Mouse (Mus musculus): ENCODE measurements at regions not wholly inside any gene's neighbourhood (a gene's known extent, or its start where the extent isn't known, plus 50 kb on each side); places are given as distances from the start of the nearest gene placed in this dataset.
A peak's percentile ranks its signal among the peaks of the same experiment; 100 is the strongest.

DNA sequence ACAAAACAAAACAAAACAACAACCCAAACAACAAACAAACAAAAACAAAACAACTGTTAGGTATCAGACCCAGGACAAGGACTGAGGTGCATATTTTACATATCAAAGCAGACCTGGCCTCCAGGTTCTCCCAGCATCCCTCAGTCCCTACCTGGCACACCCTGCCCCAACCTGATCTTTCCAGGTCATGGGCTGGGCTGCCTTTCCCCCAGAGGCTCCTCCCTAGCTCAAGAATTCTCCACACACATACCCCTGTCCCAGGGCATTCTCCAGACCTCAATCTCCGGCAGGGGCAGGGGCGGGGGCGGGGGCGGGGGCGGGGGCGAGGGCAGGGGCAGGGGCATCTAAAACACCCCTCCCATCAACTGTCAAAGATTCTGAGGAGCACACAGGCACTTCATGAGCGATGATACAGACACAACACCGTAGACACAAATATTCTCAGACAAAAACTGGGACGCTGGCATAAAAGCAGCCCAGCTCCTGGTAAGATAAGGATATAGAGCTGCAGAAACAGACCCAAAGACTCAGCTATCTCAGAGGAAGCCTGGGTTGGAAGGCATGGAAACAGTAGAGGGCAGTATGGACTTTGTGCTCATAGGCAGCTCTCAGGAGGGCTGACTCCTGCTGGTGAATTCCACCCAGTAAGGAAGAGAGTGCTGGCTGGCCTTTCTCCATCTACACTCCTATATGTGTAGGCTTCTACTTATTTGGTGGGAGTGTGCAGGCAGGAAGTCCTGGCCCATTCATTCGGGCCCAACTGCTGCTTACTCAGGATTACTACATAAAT, 337.7 kb upstream of the Nr5a2 start:
- DNase-seq, result no peak

DNA sequence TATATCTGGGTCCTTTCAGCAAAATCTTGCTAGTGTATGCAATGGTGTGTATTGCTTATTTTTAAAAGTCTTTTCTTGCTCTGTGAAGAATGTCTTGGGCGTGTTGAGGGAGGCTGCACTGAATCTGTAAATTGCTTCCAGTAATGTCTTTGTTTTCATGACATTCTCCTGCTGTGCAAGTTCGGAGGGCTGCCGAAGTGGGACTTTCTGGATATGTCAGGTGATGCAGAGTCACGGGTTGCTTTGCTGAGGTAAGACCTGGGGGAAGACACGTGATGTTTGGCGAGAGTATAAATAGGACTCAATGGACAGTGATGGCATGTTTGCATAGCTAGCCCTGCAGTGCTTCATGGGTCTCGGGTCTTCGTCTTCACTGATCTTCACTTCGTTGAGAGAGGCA, 329.2 kb upstream of the Nr5a2 start:
- no peak for DNase-seq

GRCm38 (mm10) chr1:137283291-137283690, 323.0 kb upstream of the Nr5a2 start:
- DNase-seq, result no peak

GRCm38 (mm10) chr1:137282457-137282856, 322.2 kb upstream of the Nr5a2 start:
- DNase-seq, result no peak

DNA sequence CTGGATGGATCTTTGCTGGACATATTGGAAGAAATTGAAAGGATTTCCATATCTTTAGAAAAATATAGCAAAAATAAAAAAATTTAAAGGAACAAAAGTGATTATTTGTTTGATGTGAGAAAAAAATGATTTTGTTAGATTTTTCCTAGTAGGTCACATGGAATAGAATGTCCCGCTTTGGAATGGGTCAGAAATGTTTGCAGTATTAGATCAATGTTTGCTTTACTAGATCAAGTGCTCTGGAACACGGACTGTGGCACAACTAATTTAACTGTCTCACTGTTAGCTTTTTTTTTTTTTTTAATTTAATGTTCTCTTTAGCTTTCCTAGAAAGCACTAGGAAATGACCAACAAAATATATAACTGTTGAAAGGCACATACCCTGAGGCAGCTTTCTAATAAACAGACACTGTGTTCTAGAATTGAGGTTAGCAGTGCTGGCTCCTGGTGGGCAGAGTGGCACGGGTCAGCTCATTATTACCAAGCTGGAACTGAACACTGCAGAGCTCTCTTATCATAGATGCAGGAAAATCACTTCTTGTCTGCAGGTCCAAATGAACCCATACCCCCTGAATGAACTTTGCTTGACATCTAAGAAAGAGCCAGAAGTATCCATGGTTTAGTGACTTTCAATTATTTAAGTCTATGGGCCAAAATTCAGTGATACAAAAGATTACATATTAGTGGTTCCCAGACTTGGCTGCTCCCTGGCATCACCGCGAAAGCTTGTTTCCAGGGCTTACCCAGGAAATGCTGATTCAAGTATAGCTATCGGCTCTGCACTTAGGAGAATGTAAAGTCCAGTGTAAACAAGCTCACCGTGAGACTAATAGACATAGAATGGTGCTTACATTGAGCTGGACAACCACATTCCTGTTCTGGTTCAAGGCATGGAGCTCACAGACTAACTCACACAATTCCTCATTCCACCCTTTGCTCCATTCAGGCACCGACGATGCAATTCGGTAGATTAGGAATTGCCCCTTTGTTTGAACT, 320.4 kb upstream of the Nr5a2 start:
- DNase-seq, result no peak

- DNase-seq, result no peak
Measured at GRCm38 (mm10) chr1:137279981-137280380, 319.7 kb upstream of the Nr5a2 start.

- no peak for DNase-seq
Measured at GRCm38 (mm10) chr1:137270659-137271612, 310.7 kb upstream of the Nr5a2 start.

- no peak for DNase-seq
Measured at GRCm38 (mm10) chr1:137262806-137263370, 302.6 kb upstream of the Nr5a2 start.

DNA sequence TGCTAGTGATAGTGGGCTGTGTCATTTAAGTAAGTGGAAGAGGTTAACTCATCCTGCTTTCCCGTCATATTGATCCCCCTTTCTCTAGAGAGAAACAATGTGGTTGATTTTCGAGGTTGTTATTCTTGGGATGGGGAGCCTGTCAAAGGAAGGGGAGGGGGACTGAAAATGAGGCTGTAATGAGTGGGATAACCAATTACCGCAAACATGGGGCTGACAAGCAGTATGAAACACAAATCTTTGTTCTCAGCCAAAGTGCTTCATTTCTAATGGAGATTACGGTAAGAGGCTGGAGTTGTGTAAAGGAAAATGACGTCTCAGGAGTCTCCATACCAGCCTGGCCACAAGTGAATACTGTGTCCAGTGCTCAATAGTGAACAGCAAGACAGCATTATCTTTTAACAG, 301.9 kb upstream of the Nr5a2 start:
- DNase-seq, result no peak

GRCm38 (mm10) chr1:137256294-137256693, 296.0 kb upstream of the Nr5a2 start:
- DNase-seq, result no peak

DNA sequence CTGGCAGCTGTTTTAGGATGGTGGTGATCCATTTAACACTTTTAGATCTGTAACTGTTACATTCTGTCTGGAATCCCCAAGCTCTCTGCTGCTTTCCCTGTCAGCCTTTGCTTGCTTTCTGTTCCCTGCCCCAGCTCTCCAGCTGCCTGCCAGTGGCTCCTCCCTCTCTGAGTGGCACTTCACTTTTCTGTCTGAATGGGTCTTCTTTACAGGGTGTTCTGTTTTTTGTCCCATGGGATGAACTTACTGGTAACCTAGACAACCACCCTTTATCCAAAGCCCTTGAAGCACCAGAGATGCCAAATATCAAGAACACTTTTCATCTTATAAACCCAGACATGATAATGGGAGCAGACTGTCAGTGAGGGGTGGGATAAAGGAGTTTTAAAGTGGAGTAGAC, 294.8 kb upstream of the Nr5a2 start:
- no peak for DNase-seq

GRCm38 (mm10) chr1:137254634-137255033, 294.4 kb upstream of the Nr5a2 start:
- DNase-seq, result no peak

- DNase-seq, result no peak
Measured at GRCm38 (mm10) chr1:137227098-137227485, 266.8 kb upstream of the Nr5a2 start.

DNA sequence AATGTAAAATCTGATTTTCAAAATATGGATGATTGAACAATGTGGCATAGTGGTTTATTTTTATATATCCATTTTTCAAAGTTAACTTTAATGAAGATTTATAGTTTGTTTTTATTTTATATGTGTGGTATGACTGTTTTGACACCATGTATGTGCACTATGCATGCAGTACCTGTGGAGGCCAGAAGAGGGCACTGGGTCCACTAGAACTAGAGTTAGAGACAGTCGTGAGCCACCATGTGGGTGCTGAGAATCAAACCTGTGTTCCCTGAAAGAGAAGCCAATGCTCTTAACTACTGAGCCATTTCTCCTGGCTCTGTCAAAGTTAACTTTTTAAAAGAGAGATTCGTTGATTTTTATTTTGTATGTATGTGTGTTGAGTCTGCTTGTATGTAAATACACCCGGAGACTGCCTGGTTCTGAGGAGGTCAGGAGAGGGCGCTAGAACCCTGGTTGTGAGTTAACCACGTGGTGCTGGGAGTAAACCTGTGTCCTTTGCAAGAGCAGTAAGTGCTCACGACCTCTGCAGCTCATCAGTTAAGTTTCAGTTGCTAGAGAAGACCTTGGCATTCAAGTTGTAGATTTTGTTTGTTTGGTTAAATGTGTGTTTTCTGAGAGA, 266.3 kb upstream of the Nr5a2 start:
- peak; percentile 13 to 55 for DNase-seq

DNA sequence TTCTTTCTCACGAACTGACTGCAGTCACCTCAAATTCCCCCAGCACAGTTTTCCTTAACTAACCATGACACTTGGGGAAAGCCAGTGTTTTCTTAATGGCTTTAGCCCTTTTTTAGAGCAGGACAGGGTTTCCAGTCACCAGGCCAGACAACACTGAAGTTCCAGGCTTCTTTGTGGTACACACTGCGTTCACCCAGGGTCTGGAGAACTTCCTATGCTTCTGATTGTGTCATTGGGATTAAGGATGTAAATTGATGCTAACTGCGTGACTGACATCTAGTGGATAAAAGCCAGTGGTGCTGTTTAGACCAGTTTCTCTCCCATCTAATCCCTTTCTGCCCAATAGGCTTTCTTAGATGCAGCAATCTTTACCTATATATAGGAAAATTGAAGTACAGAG, 265.2 kb upstream of the Nr5a2 start:
- peak; percentile 57 to 69 for DNase-seq

DNA sequence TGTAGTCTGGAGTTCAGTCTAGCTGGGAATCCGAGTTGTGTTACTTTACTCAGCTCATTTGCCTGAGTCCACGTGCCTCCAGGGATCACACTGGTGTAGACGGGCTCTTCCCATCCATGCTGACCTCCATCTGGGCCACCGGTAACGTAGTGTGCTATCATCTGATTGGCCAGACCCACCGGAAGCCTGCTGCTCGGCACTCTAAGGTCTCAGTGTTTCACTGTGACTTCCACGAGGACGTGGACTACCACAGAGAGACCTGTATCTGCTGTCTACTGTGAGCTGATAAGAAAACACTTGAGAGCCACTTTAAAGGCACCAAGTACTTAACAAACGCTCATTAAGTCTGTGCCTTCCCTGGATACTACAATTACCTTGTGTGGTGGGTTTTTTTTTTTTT, 262.8 kb upstream of the Nr5a2 start:
- DNase-seq, result no peak

DNA sequence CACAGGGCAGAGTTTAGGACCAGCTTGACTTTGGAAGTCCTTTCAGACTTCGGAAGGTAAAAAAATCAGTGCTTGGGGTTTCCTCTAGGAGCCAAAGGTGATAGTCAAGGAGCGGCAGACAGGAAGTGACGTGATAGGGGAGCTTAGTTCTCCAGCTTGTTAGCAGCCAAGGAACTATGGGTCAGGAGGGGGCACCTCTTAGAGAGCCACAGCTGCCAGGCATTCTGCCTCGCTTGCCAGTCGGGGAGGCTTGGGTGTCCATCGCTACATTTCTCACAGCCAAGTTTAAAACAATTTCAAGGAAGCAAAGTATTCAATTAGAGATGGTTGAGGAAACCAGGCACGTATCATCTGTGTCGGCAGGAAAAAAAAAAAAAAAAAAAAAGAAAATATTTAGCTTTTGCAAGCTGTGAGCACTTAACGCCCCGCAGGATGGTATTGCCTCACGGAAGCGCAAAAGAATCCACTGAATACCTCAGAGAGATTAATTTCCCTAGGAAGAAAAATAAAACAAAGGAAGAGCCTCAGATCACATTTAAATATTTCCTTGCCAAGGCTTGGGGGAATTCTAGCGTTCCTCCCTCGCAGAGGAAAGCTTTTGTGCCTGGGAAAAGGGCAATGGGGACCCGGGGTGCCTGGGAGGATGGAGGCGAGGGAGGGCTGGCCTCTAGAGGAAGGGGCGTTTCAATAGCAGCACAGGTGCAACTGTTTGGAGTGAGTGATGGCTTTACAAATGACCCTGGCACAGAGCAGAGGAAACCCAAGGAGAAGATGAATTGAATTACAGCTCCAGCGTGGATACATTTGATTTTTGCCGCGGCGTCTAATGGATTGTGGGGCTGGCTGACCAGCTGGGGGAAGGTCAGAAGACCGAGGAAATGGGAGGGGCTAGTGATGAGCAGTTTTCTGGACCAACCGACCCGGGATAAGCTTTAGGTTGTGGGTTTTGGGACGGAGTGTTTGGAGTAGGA, 261.1 kb upstream of the Nr5a2 start:
- peak; percentile 21 to 22 for DNase-seq

DNA sequence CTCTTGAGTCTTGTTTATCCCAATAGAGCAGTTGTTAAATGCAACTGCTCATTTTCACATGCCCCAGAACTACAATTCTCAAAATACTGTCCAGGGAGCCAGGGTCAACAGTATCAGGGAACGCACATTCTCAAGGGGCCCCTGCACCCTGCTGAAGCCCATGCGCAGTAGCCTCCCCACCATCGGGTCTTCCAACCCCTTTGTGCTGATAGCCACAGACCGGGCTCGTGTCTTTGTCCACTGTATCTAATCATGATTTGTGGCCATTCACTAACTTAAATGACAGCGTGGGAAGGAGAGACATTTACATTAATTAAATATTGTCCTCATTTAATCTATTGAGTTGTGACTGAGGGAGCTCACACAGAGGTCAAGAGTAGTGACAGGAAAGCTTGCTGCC, 260.0 kb upstream of the Nr5a2 start:
- no peak for DNase-seq

DNA sequence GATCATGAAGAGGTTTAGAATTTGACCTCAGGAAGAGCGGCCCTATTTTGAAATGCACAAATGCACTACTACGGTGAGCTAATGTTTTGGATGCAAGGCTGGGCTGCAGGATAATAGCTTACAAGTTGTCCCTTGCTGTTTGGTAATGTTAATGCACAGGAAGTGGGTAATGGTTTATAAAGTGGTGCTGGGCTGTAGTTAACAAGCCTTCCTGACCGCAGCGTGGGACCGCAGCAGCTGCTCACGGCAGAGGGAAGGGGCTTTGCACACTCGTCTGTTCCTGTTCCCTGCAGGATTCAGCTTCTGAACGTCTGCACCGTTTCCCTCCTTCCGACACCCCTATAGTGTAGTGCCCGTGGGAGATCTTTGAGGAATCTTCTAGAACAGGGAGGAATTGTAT, 258.4 kb upstream of the Nr5a2 start:
- DNase-seq, result no peak

- DNase-seq, result peak in 1 of 2 experiments; percentile 23
Measured at GRCm38 (mm10) chr1:137218096-137218495, 257.8 kb upstream of the Nr5a2 start.

DNA sequence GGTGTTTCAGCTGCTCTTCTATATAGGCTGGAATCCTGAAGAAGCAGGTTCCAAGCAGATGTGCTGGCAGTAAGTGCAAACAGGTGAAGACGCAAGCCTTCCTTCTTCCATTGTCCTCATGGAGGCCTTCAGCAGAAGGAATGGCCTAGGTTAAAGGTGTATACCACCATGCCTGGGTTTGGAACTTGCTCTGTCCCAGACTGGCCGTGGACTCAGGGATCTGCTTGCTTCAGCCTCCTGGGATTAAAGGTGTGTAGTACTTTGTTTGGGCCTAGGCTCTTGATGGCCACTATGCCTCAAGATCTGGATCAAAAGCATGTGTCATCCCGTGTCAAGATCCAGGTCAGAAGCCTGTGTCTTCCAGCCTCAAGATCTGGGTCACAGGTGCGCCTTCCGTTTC, 257.0 kb upstream of the Nr5a2 start:
- no peak for DNase-seq
